Mouse (Mus musculus) G1E (cell line): ENCODE measurements around the gene Dkk3.

Experiments
- CTCF ChIP-seq: IDR thresholded peaks from 2 replicates; pipeline ENCODE4 v1.5.1; 2012; ENCODE audit warnings: low read depth, low read length, inconsistent platforms, mixed read lengths
- GATA1 ChIP-seq: IDR thresholded peaks from 2 replicates; pipeline ENCODE4 v1.6.1; 2012; ENCODE audit warnings: borderline replicate concordance, low read length, inconsistent platforms, mixed read lengths
- POLR2AphosphoS5 ChIP-seq: IDR thresholded peaks from 2 replicates; pipeline ENCODE4 v1.6.1; 2012; ENCODE audit warnings: low read depth, low read length, inconsistent platforms; ENCODE audit not compliant: insufficient replicate concordance

DNA sequence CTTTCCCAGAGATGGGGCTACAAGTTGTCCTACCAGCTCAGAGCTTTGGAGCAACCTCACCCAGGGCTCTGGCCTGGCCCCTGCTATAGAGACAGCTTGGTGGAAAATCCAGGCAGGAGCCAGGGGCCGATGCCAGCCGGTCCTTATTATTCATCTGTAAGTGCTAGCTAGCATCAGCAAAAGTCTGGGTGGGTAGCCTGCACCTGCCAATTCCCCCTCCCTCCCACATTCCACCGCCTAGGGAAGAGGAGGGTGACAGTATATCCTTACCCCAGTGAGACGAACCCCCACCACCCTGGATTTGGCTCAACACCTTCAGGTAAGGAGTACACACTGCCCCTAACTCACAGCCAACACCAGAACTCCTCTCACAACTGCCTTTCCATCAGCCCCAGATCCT is 30.9 kb downstream of the Dkk3 start:
- TF ChIP-seq CTCF: no peak
- TF ChIP-seq POLR2AphosphoS5: no peak
- no peak for TF ChIP-seq GATA1
